Mouse (Mus musculus): Measurements from ENCODE around the gene Lrrtm3. TPM values are rescaled to one million over a fixed set of nuclear protein-coding genes. Genes with fewer than 3 reads are reported as not detected.

Lrrtm3 gene
- polyA plus RNA-seq, 1 experiment = 73.6 TPM

DNA sequence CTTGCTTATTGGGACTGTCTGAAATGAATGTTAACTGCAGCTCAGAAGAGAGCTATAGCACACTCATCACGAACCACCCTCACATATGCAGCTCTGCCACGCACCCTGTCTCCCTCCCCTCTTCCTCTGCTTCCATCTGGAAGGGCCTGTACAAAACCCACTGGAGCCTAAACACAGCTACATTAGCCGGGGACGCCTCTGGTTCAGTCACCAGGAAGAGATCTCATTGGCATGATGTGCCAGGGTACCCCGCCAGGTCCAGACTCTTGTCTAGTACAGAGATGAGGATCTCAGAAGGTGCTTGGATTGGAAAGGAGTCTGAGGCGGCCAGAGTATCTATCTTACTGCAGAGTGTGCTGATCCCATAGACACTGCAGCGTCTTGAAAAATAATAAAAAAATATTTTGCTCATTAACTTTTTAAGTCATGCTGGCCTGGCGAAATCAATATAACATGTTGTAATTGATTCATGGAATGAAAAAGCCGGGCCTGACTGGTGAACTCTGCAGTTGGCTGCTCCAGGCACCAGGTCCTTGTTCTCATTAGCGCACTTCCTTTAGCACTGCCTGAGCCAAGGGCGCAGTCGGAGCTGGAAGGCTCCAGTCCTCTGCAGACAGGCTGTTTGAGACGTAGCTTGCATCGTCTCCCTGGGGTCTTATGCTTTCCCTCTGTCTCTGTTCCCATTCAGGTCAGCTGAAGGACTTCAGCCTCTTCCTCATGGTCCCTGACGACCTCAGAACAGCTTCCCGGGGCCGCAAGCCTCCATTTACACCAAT lies 50.1 kb downstream of the Lrrtm3 start:
- no peaks in the 10 kb centered on the region for H3K27me3 ChIP-seq (ENCODE audit: control insufficient read depth, insufficient read depth, low read length)
- 11% methylated on average over 17 of the region's 17 CpGs for WGBS
- peaks cover 26% of the 10 kb centered on the region; the same call in 1 of the 2 replicates for H3K4me1 ChIP-seq (ENCODE audit: control insufficient read depth, insufficient read depth, low read length)
- peak; percentile 87 to 92 for DNase-seq
- H3K4me3 ChIP-seq (replicated peaks; ENCODE audit: insufficient read depth, low read depth, low read length) = peak overlapping the region; percentile 29
- TF ChIP-seq POLR2A (IDR thresholded peaks at IDR 0.05; ENCODE audit: borderline replicate concordance, insufficient read depth, low read length) (no peak), CTCF (IDR thresholded peaks at IDR 0.05; ENCODE audit: borderline replicate concordance, insufficient read depth, low read depth, low read length) (no peak)
- H3K27ac ChIP-seq (ENCODE audit: insufficient read depth, low read length) = peak overlapping the region; percentile 84

DNA sequence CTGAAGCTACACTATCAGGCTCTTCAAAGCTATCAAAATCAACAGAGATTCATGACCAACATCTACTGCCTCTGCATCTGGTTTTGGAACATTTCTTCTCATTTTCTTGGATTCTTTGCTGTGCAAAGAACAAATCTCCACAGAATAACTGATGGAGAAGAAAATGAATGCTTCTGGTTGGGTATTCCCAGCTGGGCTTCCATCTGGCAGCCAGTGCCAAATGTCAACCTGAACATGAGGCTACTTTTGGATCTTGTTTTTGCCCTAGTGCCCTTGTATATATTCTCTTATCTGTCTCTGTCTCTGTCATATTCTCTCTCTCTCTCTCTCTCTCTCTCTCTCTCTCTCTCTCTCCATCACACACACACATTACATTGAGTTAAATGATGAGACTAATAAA lies 59.2 kb downstream of the Lrrtm3 start:
- TF ChIP-seq CTCF (IDR thresholded peaks at IDR 0.05; ENCODE audit: borderline replicate concordance, insufficient read depth, low read depth, low read length) (no peak), POLR2A (IDR thresholded peaks at IDR 0.05; ENCODE audit: borderline replicate concordance, insufficient read depth, low read length) (no peak)

DNA sequence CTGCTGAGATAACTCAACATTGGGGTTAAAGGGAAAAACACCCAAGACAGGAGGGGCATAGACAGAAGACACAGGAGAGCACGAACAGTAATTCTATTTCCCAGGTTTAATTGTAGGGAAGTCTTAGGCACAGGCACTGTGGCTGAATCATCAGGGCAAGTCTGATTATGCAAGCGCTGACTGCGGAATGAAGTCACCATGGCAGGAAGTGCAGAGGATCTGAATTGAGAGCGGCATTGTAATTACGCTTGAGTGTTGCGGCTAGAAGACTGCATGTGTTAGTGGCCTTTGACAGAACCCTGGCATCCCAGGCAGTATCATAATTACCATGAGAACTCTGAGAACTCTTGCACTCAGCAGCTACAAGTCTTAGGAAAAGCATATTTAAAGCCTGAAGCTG lies 66.7 kb downstream of the Lrrtm3 start:
- H3K4me3 ChIP-seq (replicated peaks; ENCODE audit: insufficient read depth, low read depth, low read length) = no peak overlapping the region
- no peaks in the 10 kb centered on the region for H3K27me3 ChIP-seq (ENCODE audit: control insufficient read depth, insufficient read depth, low read length)
- TF ChIP-seq POLR2A (IDR thresholded peaks at IDR 0.05; ENCODE audit: borderline replicate concordance, insufficient read depth, low read length) = no peak
- no peak for TF ChIP-seq CTCF (IDR thresholded peaks at IDR 0.05; ENCODE audit: borderline replicate concordance, insufficient read depth, low read depth, low read length)
- peaks cover 7% of the 10 kb centered on the region; the same call in 1 of the 2 replicates for H3K4me1 ChIP-seq (ENCODE audit: control insufficient read depth, insufficient read depth, low read length)
- H3K27ac ChIP-seq (ENCODE audit: insufficient read depth, low read length) = no peak overlapping the region
- 36% methylated on average over 6 of the region's 6 CpGs for WGBS
- DNase-seq = peak; percentile 46 to 62

More for the DNA sequence above, 59.2 kb downstream of the Lrrtm3 start:
- H3K27ac ChIP-seq (ENCODE audit: insufficient read depth, low read length) = no peak overlapping the region
- H3K4me3 ChIP-seq (replicated peaks; ENCODE audit: insufficient read depth, low read depth, low read length) = no peak overlapping the region
- H3K4me1 ChIP-seq (ENCODE audit: control insufficient read depth, insufficient read depth, low read length) = peaks cover 7% of the 10 kb centered on the region; the same call in 1 of the 2 replicates
- H3K27me3 ChIP-seq (ENCODE audit: control insufficient read depth, insufficient read depth, low read length) = no peaks in the 10 kb centered on the region
- peak; percentile 52 to 73 for DNase-seq

DNA sequence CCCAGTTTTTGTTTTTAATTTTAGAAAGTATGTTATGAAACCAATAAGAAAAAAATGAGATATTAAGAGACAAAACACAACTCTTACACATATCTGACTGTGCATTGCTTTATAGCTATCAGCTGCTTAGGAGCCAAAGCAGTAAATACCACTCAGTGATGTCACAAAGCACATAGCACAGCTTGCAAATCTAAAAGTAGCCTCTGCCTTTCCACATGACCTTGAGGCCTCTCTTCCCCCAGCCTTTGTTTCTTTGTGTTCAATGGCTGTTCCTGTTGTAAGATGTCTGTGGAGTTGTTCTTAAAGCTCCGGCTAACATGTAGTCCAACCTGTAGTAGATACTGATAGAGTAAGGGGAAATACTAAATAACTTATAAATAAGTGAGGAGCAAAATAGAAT lies 69.7 kb downstream of the Lrrtm3 start:
- no peak for TF ChIP-seq POLR2A (IDR thresholded peaks at IDR 0.05; ENCODE audit: borderline replicate concordance, insufficient read depth, low read length)
- no peak for TF ChIP-seq CTCF (IDR thresholded peaks at IDR 0.05; ENCODE audit: borderline replicate concordance, insufficient read depth, low read depth, low read length)
- Histone ChIP-seq H3K27ac (ENCODE audit: insufficient read depth, low read length) (no peak overlapping the region), H3K4me3 (replicated peaks; ENCODE audit: insufficient read depth, low read depth, low read length) (no peak overlapping the region), H3K27me3 (ENCODE audit: control insufficient read depth, insufficient read depth, low read length) (no peaks in the 10 kb centered on the region), H3K4me1 (ENCODE audit: control insufficient read depth, insufficient read depth, low read length) (peaks cover 3% of the 10 kb centered on the region; the same call in 1 of the 2 replicates)
- 90% methylated on average over 1 of the region's 1 CpGs for WGBS
- DNase-seq = no peak

DNA sequence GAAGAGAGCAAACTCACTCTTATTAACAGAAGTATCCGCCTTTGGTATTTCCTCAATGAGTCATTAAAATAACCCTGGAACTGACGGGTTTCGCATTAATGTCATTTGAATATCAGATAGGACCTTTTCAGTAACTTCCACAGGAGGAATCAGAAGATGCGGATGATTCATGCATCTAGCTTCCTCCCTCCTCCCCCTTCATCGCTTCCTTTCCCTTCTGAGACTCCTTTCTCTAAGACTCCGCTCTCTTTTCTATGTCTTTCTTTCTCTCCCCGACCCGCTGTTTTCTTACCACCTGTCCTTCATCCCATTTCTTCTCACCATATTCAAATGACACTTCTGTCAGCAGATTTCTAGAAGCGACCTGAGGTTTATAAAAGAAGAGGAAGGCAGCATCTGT lies 88.1 kb downstream of the Lrrtm3 start:
- H3K4me3 ChIP-seq (replicated peaks; ENCODE audit: insufficient read depth, low read depth, low read length) = no peak overlapping the region
- peaks cover 6% of the 10 kb centered on the region; the same call in 1 of the 2 replicates for H3K4me1 ChIP-seq (ENCODE audit: control insufficient read depth, insufficient read depth, low read length)
- no peaks in the 10 kb centered on the region for H3K27me3 ChIP-seq (ENCODE audit: control insufficient read depth, insufficient read depth, low read length)
- TF ChIP-seq POLR2A (IDR thresholded peaks at IDR 0.05; ENCODE audit: borderline replicate concordance, insufficient read depth, low read length) = no peak
- no peak for TF ChIP-seq CTCF (IDR thresholded peaks at IDR 0.05; ENCODE audit: borderline replicate concordance, insufficient read depth, low read depth, low read length)
- DNase-seq = no peak
- no peak overlapping the region for H3K27ac ChIP-seq (ENCODE audit: insufficient read depth, low read length)
- WGBS = 73% methylated on average over 9 of the region's 9 CpGs

DNA sequence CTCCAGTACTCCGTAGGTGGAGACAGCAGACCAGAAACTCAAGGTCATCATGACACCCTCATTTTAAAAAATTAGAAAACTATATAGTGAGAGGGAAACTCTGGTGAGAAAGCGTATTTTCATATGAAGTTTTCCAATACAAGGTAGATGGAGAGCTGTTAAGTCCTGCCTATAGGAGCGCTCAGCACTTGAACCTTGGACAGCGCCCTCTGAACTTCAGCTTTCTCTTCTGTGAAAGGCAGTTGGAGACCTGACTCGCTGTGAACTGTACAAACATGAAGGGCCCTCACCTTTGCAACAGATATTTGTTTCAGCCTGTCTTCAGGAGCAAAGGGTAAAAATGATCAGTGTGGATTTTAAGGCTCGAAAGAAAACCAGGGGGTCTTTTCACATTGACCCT lies 88.5 kb downstream of the Lrrtm3 start:
- no peak for TF ChIP-seq CTCF (IDR thresholded peaks at IDR 0.05; ENCODE audit: borderline replicate concordance, insufficient read depth, low read depth, low read length)
- TF ChIP-seq POLR2A (IDR thresholded peaks at IDR 0.05; ENCODE audit: borderline replicate concordance, insufficient read depth, low read length) = no peak
- no peak overlapping the region for H3K4me3 ChIP-seq (replicated peaks; ENCODE audit: insufficient read depth, low read depth, low read length)
- no peak overlapping the region for H3K27ac ChIP-seq (ENCODE audit: insufficient read depth, low read length)
- H3K4me1 ChIP-seq (ENCODE audit: control insufficient read depth, insufficient read depth, low read length) = peaks cover 6% of the 10 kb centered on the region; the same call in 1 of the 2 replicates
- DNase-seq = no peak
- WGBS = 76% methylated on average over 6 of the region's 6 CpGs
- H3K27me3 ChIP-seq (ENCODE audit: control insufficient read depth, insufficient read depth, low read length) = no peaks in the 10 kb centered on the region

DNA sequence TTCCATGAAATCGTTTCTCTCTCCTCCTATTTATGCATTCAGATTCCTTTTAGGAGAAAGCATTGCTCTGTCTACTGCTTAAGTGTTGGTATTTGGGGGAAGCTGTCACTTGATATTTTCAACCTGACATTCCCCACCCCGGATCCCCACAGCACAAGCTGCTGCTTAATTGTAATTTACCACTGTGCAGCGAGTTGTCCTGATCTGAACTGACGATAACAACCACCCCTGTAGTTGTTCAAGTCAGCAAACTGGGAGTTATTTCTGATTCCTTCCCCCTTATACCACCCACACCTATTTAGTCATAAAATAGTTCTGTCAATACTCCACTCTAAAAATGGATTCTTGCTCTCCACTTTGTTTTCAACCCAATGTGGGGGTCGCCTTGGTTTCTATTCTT lies 95.8 kb downstream of the Lrrtm3 start:
- no peak for TF ChIP-seq CTCF (IDR thresholded peaks at IDR 0.05; ENCODE audit: borderline replicate concordance, insufficient read depth, low read depth, low read length)
- TF ChIP-seq POLR2A (IDR thresholded peaks at IDR 0.05; ENCODE audit: borderline replicate concordance, insufficient read depth, low read length) = no peak
- 69% methylated on average over 5 of the region's 5 CpGs for WGBS
- Histone ChIP-seq H3K27me3 (ENCODE audit: control insufficient read depth, insufficient read depth, low read length) (no peaks in the 10 kb centered on the region), H3K4me3 (replicated peaks; ENCODE audit: insufficient read depth, low read depth, low read length) (no peak overlapping the region), H3K4me1 (ENCODE audit: control insufficient read depth, insufficient read depth, low read length) (peaks cover 6% of the 10 kb centered on the region; the same call in 1 of the 2 replicates), H3K27ac (ENCODE audit: insufficient read depth, low read length) (no peak overlapping the region)
- no peak for DNase-seq

DNA sequence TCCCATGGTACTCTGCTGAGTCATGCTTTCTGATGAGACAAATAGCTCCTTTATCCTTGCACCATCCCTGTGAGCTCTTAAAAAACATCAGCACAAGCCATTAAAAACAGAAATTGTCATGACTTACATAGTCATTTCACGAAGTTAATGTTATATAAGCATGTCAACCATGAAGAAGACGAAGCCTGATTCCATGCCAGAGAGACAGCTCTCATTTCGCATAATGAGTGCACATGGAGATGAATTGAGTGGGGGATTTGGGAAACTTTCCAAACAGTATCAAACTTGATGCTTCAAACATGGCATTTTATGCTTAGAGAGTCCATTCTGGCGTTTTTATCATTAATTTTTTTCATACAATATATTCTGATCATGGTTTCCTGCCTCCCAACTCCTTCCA lies 104.5 kb downstream of the Lrrtm3 start:
- H3K27ac ChIP-seq (ENCODE audit: insufficient read depth, low read length) = no peak overlapping the region
- TF ChIP-seq CTCF (IDR thresholded peaks at IDR 0.05; ENCODE audit: borderline replicate concordance, insufficient read depth, low read depth, low read length) = no peak
- TF ChIP-seq POLR2A (IDR thresholded peaks at IDR 0.05; ENCODE audit: borderline replicate concordance, insufficient read depth, low read length) = no peak
- peaks cover 5% of the 10 kb centered on the region; the same call in 1 of the 2 replicates for H3K4me1 ChIP-seq (ENCODE audit: control insufficient read depth, insufficient read depth, low read length)
- H3K4me3 ChIP-seq (replicated peaks; ENCODE audit: insufficient read depth, low read depth, low read length) = no peak overlapping the region
- WGBS = 32% methylated on average over 4 of the region's 4 CpGs
- DNase-seq = no peak
- H3K27me3 ChIP-seq (ENCODE audit: control insufficient read depth, insufficient read depth, low read length) = no peaks in the 10 kb centered on the region
